Mouse (Mus musculus) yolk sac, embryonic 10.5 days (tissue): ENCODE results near the gene Mrps30.
"Not testable (repeated sequence)": the region's sequence is repeated elsewhere in the genome, so short reads cannot be mapped to it uniquely, and the experiment has no call there.

Source experiments
- DNase-seq: peaks from one replicate; pipeline ENCODE4 v3.0.0-alpha.2; 2017; ENCODE audit warnings: low spot score

Mrps30 gene

DNA sequence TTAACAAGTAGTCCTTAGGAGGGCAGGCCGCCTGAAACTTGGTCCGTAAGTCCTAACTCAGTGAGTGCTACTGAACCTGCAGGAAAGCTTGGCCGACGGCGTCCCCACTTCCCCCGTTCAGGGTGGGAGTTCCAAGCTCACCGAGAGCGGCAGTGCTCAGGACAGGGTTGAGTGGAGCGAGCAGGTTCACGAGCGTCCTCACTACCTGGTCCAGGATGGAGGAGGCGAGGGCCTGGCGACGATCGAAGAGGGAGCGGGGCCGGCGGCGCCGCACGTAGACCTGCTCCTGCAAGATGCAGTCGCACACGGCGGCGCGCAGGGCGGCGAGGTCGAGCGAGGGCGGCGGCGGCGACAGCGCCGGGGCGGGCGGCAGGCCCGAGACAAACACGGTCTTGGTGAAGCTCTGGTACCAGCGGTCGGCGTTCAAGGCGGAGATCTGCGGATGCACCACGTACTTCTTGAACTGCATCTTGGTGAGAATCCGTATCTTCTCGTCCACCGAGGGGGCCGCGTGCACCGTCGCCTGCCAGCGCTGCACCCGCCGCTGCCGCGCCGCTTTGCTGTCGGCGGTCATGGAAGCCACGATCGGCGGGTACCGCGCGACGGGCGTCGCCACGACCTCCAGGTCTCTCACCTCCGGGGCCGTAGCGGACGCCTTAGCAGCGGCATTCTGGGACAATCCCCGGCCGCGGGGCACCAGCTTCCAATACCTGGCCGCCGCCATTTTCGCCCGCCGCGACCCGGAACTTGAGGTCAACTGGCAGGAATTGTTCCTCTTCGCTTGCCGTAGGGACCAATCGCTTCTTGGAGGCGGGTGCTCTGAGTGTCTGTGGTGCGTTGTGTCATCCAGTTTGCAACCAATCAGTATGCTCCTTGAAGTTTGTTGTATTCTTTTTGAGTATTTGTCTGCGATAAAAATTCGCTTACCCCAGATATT lies at the start of gene Mrps30, which contains the start of gene B430218F22Rik:
Gene Mrps30, minus strand, starts transcription at position 742 of the 937 bp plus-strand sequence.
Gene B430218F22Rik, plus strand, starts transcription at position 120 of the 937 bp plus-strand sequence.
- DNase-seq, result peak; percentile 92

DNA sequence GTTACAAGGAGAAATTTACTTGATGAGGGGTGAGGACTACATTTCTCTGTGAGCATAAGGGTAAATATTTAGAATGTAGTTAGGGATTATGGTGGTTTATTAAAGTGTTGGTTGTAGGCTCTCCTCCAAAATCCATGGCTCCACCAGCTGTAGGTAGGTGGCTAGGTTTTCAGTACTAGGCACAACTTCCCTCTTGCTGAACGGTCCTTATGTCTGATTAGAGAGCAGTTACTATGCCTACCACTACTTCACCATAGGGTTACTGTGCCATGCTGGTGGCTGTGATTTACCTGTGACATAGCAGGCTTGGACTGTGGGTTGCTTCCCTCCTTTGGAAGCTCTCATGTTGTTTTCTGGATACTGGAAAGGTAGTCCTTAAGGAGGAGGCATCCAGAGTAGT lies 33.8 kb upstream of the Mrps30 start:
- no peak for DNase-seq

- DNase-seq, result no peak
These were observed 33.4 kb upstream of the Mrps30 start for GRCm38 (mm10) chr13:118420408-118420807.

GRCm38 (mm10) chr13:118418163-118418562 lies 31.1 kb upstream of the Mrps30 start:
- no peak for DNase-seq

DNA sequence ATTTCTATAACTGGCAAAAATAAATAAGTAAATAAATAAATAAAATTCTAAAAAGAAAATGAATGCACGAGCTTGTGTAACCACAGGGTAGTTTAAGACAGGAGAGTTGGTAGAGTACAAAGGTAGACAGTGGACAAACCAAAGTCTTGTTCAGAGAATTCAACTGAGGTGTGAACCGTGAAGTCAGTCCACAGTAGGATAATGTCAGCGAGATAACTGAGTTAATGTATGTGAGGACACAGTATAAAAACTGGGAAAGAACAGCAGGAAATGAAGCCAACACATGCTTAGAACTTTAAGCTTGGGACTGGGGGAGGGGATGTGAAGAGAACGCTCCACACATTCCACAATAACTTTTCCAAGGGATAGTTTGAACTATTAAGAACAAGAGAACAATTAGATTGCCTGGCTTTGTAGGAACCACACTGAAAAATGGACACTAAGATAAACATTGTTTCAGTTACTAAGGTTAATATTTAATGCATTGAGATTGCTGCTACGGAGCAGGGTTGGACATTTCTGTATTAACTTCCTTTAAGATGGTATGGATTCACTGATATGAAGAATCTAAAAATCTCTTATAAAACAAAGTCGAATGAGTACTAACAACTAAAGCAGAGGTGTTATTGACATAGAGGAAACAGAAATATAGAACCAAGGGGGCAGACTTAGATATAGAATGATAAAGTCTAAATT lies 24.4 kb upstream of the Mrps30 start:
- no peak for DNase-seq

DNA sequence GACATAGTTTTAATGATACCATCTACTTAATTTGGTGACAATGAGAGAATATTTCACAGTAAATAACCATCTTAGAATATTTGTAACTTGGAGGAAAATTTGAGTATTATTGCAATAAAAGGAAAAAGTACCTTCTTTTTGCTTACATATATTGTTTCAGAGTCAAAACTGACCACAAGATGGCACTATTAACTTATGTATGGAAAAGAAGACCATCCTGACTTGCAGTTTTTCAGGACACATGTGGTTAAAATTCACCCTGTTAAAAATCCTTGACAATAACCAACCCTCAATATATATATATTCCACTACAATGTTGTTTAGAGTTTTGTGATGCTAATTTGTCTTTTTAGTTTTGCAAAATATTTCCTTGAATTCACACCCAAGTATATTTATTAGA lies 16.5 kb upstream of the Mrps30 start:
- no peak for DNase-seq

DNA sequence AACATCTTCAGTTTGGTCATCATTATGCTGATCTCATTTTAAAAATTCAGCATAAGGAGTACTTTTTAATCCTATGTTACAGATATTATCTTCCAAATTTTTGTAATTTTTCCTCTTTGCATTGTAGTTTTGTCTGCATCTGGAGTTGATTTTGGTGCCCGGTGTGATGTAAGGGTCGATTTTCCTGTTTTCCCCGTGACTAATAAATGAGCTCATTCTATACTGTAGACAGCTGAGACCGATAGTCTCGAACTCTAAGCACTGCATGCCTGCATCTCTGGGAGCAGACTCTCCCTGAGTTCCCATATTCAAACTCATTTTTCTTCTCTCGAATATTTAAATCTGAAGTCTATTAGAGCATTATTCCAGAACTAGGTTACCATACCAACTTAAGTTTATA lies 13.3 kb upstream of the Mrps30 start:
- DNase-seq, result no peak

DNA sequence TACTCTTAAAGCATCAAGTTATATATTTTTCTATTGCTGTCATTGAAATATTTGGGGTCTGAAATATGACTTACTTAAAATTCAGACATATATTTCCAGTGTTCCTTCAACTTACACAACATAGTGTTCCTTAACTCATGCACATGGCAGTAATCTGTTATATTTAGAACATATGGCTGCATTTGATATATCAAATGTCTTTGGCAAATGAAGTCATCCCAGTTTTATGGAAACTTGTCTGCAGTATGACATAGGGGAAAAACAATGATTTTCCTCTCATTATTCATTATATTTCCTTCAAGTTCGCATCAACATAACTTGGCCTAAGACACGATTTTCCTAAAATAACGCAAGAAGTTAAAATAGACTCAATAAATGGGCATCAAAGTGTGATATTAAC lies 8.8 kb upstream of the Mrps30 start:
- DNase-seq, result no peak

DNA sequence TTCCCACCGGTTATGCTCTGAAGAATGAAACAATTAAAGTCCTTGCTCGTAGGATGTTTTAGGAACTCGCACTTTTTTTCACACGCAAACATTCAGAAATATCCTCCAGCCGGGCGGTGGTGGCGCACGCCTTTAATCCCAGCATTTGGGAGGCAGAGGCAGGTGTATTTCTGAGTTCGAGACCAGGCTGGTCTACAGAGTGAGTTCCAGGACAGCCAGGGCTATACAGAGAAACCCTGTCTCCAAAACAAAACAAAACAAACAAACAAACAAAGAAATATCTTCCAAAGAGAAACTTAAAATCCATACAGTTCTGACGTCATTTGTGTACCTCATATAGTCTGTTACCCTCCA lies 373 bp upstream of the Mrps30 start:
- DNase-seq, result not testable (repeated sequence)

GRCm38 (mm10) chr13:118380381-118380780 lies 6.7 kb downstream of the Mrps30 start:
- no peak for DNase-seq

DNA sequence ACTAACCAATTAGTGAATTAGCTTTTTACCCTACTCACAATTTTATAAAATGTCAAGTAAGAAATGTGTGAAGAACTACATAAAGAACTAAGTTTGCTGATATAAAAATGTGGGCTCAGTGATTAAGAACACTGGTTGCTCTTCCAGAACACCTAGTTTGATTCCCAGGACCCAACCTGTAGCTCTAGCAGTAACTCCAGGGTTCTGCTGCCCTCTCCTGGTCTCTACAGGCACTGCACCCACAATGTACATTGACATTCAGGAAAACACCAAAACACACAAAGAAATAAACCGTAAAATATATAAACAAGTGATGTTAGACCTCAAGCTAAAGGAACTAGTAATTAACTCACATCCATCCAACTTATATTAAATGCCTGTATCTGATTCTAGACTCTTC lies 7.9 kb downstream of the Mrps30 start:
- no peak for DNase-seq

GRCm38 (mm10) chr13:118372871-118373270 lies 14.2 kb downstream of the Mrps30 start:
- no peak for DNase-seq

DNA sequence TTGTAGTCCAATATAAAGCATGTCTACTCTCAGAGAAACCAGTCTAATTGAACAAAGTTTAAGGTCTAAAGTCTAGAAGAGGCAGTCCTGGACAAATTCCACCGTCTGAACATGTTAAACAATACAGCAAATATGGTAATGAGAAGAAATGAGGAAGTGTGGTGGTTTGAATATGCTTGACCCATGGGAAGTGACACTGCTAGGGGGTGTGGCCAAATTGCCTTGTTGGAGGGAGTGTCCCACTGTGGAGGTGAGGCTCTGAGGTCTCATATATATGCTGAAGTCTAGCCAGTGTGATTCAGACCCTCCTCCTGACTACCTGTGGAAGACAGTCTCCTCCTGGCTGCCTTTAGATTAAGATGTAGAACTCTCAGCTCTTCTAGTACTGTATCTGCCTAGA lies 21.3 kb downstream of the Mrps30 start:
- no peak for DNase-seq

DNA sequence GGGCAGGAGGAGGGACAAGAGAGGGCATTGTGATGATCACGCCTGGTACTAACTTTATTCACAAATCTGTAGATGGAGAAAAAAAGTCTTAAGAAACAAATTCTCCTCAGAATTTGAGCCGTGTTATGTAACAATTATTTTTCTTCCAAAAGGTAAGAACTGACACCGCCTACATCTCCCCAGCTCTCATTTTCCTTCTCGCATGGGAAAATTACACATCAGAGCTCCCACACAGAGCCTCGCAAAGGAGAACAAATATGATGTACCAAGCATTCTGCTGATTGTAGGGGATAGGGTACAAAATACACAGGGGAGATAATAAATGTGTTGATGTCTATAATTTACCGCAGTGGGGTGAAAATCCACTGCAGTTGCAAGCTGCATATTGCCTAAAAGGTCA lies 23.7 kb downstream of the Mrps30 start:
- DNase-seq, result no peak

DNA sequence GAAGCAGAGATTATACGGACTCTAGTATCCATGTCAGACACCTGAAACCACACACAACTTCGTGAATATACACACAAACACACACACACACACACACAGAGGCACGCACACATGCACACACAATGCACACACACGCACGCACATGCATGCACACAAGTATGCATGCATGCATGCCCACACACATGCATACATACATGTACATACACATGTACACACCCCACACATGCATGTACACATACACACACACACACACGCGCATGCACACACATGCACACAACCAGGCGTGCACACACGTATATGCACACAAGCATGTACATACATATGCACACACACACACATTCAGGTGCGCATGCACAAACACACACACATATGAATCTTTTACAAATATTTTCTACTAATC lies 36.2 kb downstream of the Mrps30 start:
- DNase-seq, result no peak

GRCm38 (mm10) chr13:118350257-118350656 lies 36.8 kb downstream of the Mrps30 start:
- DNase-seq, result no peak
